Mouse (Mus musculus): ENCODE measurements around the gene Gpr39. TPM values are rescaled to one million over a fixed set of nuclear protein-coding genes. Genes with fewer than 3 reads are reported as not detected.

Gpr39 gene
- polyA plus RNA-seq, 1 experiment from 2014 or later, result not detected

- H3K27ac ChIP-seq (replicated peaks), result no peak overlapping the region
- H3K4me1 ChIP-seq (replicated peaks), result peaks cover 3% of the 10 kb centered on the region; the same call in 1 of the 2 replicates
- no peak overlapping the region for H3K4me3 ChIP-seq
- no peak overlapping the region for H3K4me2 ChIP-seq
- no peak overlapping the region for H3K9ac ChIP-seq
- ATAC-seq (ENCODE audit: low read depth), result 0 out of 2 replicates have a peak, but pooled peaks have one; percentile 32
- no peaks in the 10 kb centered on the region for H3K9me3 ChIP-seq
- H3K27me3 ChIP-seq, result no peaks in the 10 kb centered on the region
- WGBS, result 66% methylated on average over 7 of the region's 7 CpGs
- H3K36me3 ChIP-seq, result no peaks in the 10 kb centered on the region
Measured at GRCm38 (mm10) chr1:125701773-125702172, 25.0 kb downstream of the Gpr39 start.

GRCm38 (mm10) chr1:125702326-125702725, 25.5 kb downstream of the Gpr39 start:
- peaks cover 3% of the 10 kb centered on the region; the same call in 1 of the 2 replicates for H3K4me1 ChIP-seq (replicated peaks)
- ATAC-seq (ENCODE audit: low read depth), result no peak
- no peak overlapping the region for H3K27ac ChIP-seq (replicated peaks)
- no peak overlapping the region for H3K9ac ChIP-seq
- no peaks in the 10 kb centered on the region for H3K36me3 ChIP-seq
- H3K4me2 ChIP-seq, result no peak overlapping the region
- no peaks in the 10 kb centered on the region for H3K9me3 ChIP-seq
- no peaks in the 10 kb centered on the region for H3K27me3 ChIP-seq
- no peak overlapping the region for H3K4me3 ChIP-seq
- WGBS, result 80% methylated on average over 8 of the region's 8 CpGs

GRCm38 (mm10) chr1:125705412-125705811, 28.6 kb downstream of the Gpr39 start:
- H3K27ac ChIP-seq (replicated peaks), result no peak overlapping the region
- H3K4me3 ChIP-seq, result no peak overlapping the region
- WGBS, result 80% methylated on average over 3 of the region's 3 CpGs
- H3K27me3 ChIP-seq, result no peaks in the 10 kb centered on the region
- H3K4me1 ChIP-seq (replicated peaks), result 0 out of 2 replicates have a peak, but pooled peaks cover 3% of the 10 kb centered on the region
- ATAC-seq (ENCODE audit: low read depth), result no peak
- H3K4me2 ChIP-seq, result no peak overlapping the region
- no peak overlapping the region for H3K9ac ChIP-seq
- peaks cover 6% of the 10 kb centered on the region; the same call in 1 of the 2 replicates for H3K9me3 ChIP-seq
- H3K36me3 ChIP-seq, result no peaks in the 10 kb centered on the region

GRCm38 (mm10) chr1:125715286-125715685, 38.5 kb downstream of the Gpr39 start:
- Histone ChIP-seq H3K9ac (no peak overlapping the region), H3K9me3 (no peaks in the 10 kb centered on the region), H3K4me3 (no peak overlapping the region), H3K27ac (replicated peaks) (no peak overlapping the region), H3K4me1 (replicated peaks) (no peaks in the 10 kb centered on the region), H3K4me2 (no peak overlapping the region), H3K36me3 (no peaks in the 10 kb centered on the region), H3K27me3 (no peaks in the 10 kb centered on the region)
- 54% methylated on average over 3 of the region's 3 CpGs for WGBS
- ATAC-seq (ENCODE audit: low read depth), result no peak

GRCm38 (mm10) chr1:125716241-125716640, 39.4 kb downstream of the Gpr39 start:
- Histone ChIP-seq H3K9ac (no peak overlapping the region), H3K4me3 (no peak overlapping the region), H3K4me2 (no peak overlapping the region), H3K27ac (replicated peaks) (no peak overlapping the region), H3K27me3 (no peaks in the 10 kb centered on the region), H3K4me1 (replicated peaks) (no peaks in the 10 kb centered on the region), H3K9me3 (no peaks in the 10 kb centered on the region), H3K36me3 (no peaks in the 10 kb centered on the region)
- 77% methylated on average over 6 of the region's 6 CpGs for WGBS
- ATAC-seq (ENCODE audit: low read depth), result no peak

- H3K27me3 ChIP-seq, result no peaks in the 10 kb centered on the region
- no peaks in the 10 kb centered on the region for H3K36me3 ChIP-seq
- no peak for ATAC-seq (ENCODE audit: low read depth)
- H3K9me3 ChIP-seq, result no peaks in the 10 kb centered on the region
- H3K4me1 ChIP-seq (replicated peaks), result no peaks in the 10 kb centered on the region
- H3K4me3 ChIP-seq, result no peak overlapping the region
- no peak overlapping the region for H3K27ac ChIP-seq (replicated peaks)
- no peak overlapping the region for H3K4me2 ChIP-seq
- WGBS, result 88% methylated on average over 5 of the region's 5 CpGs
- H3K9ac ChIP-seq, result no peak overlapping the region
Measured at GRCm38 (mm10) chr1:125717906-125718305, 41.1 kb downstream of the Gpr39 start.

- Histone ChIP-seq H3K27me3 (no peaks in the 10 kb centered on the region), H3K27ac (replicated peaks) (no peak overlapping the region), H3K4me1 (replicated peaks) (no peaks in the 10 kb centered on the region), H3K9me3 (no peaks in the 10 kb centered on the region), H3K36me3 (no peaks in the 10 kb centered on the region), H3K9ac (no peak overlapping the region), H3K4me3 (no peak overlapping the region), H3K4me2 (no peak overlapping the region)
- ATAC-seq (ENCODE audit: low read depth), result no peak
- WGBS, result 90% methylated on average over 6 of the region's 6 CpGs
Measured at GRCm38 (mm10) chr1:125719127-125719526, 42.3 kb downstream of the Gpr39 start.

- Histone ChIP-seq H3K36me3 (no peaks in the 10 kb centered on the region), H3K9ac (no peak overlapping the region), H3K9me3 (no peaks in the 10 kb centered on the region), H3K4me3 (no peak overlapping the region), H3K27ac (replicated peaks) (no peak overlapping the region), H3K4me1 (replicated peaks) (no peaks in the 10 kb centered on the region), H3K27me3 (no peaks in the 10 kb centered on the region), H3K4me2 (no peak overlapping the region)
- no peak for ATAC-seq (ENCODE audit: low read depth)
- WGBS, result 90% methylated on average over 12 of the region's 12 CpGs
Measured at GRCm38 (mm10) chr1:125721104-125721758, 44.4 kb downstream of the Gpr39 start.

GRCm38 (mm10) chr1:125724304-125724703, 47.5 kb downstream of the Gpr39 start:
- Histone ChIP-seq H3K27me3 (no peaks in the 10 kb centered on the region), H3K4me3 (no peak overlapping the region), H3K27ac (replicated peaks) (no peak overlapping the region), H3K9me3 (no peaks in the 10 kb centered on the region), H3K36me3 (no peaks in the 10 kb centered on the region), H3K4me2 (no peak overlapping the region), H3K9ac (no peak overlapping the region), H3K4me1 (replicated peaks) (peaks cover 2% of the 10 kb centered on the region; the same call in 1 of the 2 replicates)
- ATAC-seq (ENCODE audit: low read depth), result 0 out of 2 replicates have a peak, but pooled peaks have one; percentile 40
- 76% methylated on average over 5 of the region's 5 CpGs for WGBS

- Histone ChIP-seq H3K36me3 (no peaks in the 10 kb centered on the region), H3K9ac (no peak overlapping the region), H3K9me3 (no peaks in the 10 kb centered on the region), H3K4me2 (no peak overlapping the region), H3K4me3 (no peak overlapping the region), H3K27me3 (no peaks in the 10 kb centered on the region), H3K4me1 (replicated peaks) (peaks cover 17% of the 10 kb centered on the region), H3K27ac (replicated peaks) (0 out of 2 replicates have a peak overlapping the region, but pooled peaks have one; percentile 68)
- ATAC-seq (ENCODE audit: low read depth), result no peak
- 68% methylated on average over 6 of the region's 6 CpGs for WGBS
Measured at GRCm38 (mm10) chr1:125729025-125729565, 52.3 kb downstream of the Gpr39 start.

- no peak overlapping the region for H3K4me2 ChIP-seq
- H3K36me3 ChIP-seq, result no peaks in the 10 kb centered on the region
- no peak overlapping the region for H3K4me3 ChIP-seq
- peaks cover 17% of the 10 kb centered on the region for H3K4me1 ChIP-seq (replicated peaks)
- 27% methylated on average over 13 of the region's 13 CpGs for WGBS
- no peak overlapping the region for H3K9ac ChIP-seq
- ATAC-seq (ENCODE audit: low read depth), result peak; percentile 82
- H3K9me3 ChIP-seq, result no peaks in the 10 kb centered on the region
- peak overlapping the region; percentile 68 for H3K27ac ChIP-seq (replicated peaks)
- H3K27me3 ChIP-seq, result no peaks in the 10 kb centered on the region
Measured at GRCm38 (mm10) chr1:125729731-125730536, 53.1 kb downstream of the Gpr39 start.

- no peak; the same call in 1 of the 2 replicates for ATAC-seq (ENCODE audit: low read depth)
- H3K9me3 ChIP-seq, result no peaks in the 10 kb centered on the region
- H3K27ac ChIP-seq (replicated peaks), result peak overlapping the region; percentile 33; the same call in 1 of the 2 replicates
- WGBS, result 77% methylated on average over 6 of the region's 6 CpGs
- H3K4me1 ChIP-seq (replicated peaks), result peaks cover 17% of the 10 kb centered on the region
- no peak overlapping the region for H3K9ac ChIP-seq
- H3K4me2 ChIP-seq, result no peak overlapping the region
- H3K27me3 ChIP-seq, result no peaks in the 10 kb centered on the region
- H3K36me3 ChIP-seq, result no peaks in the 10 kb centered on the region
- H3K4me3 ChIP-seq, result no peak overlapping the region
Measured at GRCm38 (mm10) chr1:125730537-125730880, 53.7 kb downstream of the Gpr39 start.
